Mouse (Mus musculus) cerebellum, adult 2 months (tissue): ENCODE measurements around the gene Gm47841.

ENCODE experiments used
- CTCF ChIP-seq: fragments of 200-500 bp; IDR thresholded peaks from 2 replicates; pipeline ENCODE4 v1.5.1; 2011; ENCODE audit warnings: low read depth, mild to moderate bottlenecking, control low read depth, low read length, moderate library complexity, borderline replicate concordance; ENCODE audit not compliant: insufficient read depth
- POLR2A ChIP-seq: fragments of 200-500 bp; IDR thresholded peaks from 2 replicates; pipeline ENCODE4 v1.6.1; 2011; ENCODE audit warnings: low read length, control low read depth, borderline replicate concordance; ENCODE audit not compliant: insufficient read depth

DNA sequence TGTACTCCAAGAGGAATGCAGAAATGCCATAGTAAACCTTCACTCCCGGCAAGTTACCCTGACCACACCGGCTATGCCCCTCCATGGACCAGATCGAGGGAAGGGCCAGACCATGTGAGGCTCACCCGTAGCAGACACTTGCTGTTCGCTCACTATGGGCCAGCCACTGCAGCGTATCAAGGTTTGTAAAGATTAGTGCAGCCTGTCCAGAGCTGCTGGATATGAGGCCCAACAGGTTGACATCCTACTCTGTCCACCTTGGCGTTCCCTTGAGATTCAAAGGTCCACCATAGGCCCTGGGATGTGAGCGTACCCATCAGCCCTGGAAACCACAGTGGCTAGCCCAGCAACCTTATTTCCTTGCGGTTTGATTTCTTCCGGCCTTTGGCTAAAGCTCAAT, 7.3 kb upstream of the Gm47841 start:
- TF ChIP-seq CTCF (no peak), POLR2A (no peak)
